Mouse (Mus musculus): Measurements from ENCODE around the gene Ptpn5. TPM values are rescaled to one million over a fixed set of nuclear protein-coding genes. Genes with fewer than 3 reads are reported as not detected.

Gene Ptpn5
- total RNA-seq, 2 experiments from 2014 or later = 171 to 187 TPM

GRCm38 (mm10) chr7:47111121-47111520, 22.4 kb downstream of the Ptpn5 start:
- Histone ChIP-seq H3K4me3 (no peak overlapping the region), H3K27ac (peak overlapping the region; percentile 80)
- TF ChIP-seq CTCF (IDR thresholded peaks at IDR 0.05) = no peak
- DNase-seq (ENCODE audit: extremely low spot score in 1 of 2, low spot score in 2 of 2) = no peak
- intact Hi-C loops (cut with DNase I) = no loop called here

- DNase-seq (ENCODE audit: extremely low spot score in 1 of 2, low spot score in 2 of 2) = peak; percentile 71 to 72
- Histone ChIP-seq H3K4me3 (no peak overlapping the region), H3K27ac (peak overlapping the region; percentile 80)
- TF ChIP-seq CTCF (IDR thresholded peaks at IDR 0.05) = no peak
- intact Hi-C loops (cut with DNase I) = no loop called here
Observed at GRCm38 (mm10) chr7:47110511-47110910, 23.0 kb downstream of the Ptpn5 start.

DNA sequence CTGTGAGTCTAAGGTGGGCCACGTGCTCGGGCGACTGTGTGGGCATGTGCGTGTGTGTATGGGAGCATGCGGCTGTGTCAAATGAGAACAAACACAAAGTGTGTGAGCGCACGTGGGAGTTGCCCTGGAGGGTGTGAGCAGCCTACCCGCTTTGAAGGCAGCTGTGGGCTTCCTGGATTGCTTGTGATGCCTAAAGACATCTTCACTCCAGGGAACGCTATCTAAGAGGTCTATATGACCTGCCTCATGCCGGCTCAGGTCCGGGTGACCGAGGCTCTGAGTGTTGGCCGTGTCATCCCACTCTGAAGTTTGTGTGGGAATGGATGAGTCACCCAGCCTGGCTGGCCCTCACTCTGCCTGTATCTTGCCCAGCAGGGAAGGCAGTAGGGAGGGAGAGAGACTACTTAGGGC, 24.7 kb downstream of the Ptpn5 start:
- TF ChIP-seq CTCF (IDR thresholded peaks at IDR 0.05) = no peak
- peak; percentile 57 to 66 for DNase-seq (ENCODE audit: extremely low spot score in 1 of 2, low spot score in 2 of 2)
- intact Hi-C loops (cut with DNase I) = no loop called here
- Histone ChIP-seq H3K27ac (peak overlapping the region; percentile 76), H3K4me3 (no peak overlapping the region)

- no peak for DNase-seq (ENCODE audit: extremely low spot score in 1 of 2, low spot score in 2 of 2)
- intact Hi-C loops (cut with DNase I) = no loop called here
- H3K4me3 ChIP-seq = no peak overlapping the region
- TF ChIP-seq CTCF (IDR thresholded peaks at IDR 0.05) = no peak
- no peak overlapping the region for H3K27ac ChIP-seq
Observed at GRCm38 (mm10) chr7:47106949-47107348, 26.5 kb downstream of the Ptpn5 start.

- no peak for DNase-seq (ENCODE audit: extremely low spot score in 1 of 2, low spot score in 2 of 2)
- intact Hi-C loops (cut with DNase I) = no loop called here
- no peak for TF ChIP-seq CTCF (IDR thresholded peaks at IDR 0.05)
- no peak overlapping the region for H3K27ac ChIP-seq
- no peak overlapping the region for H3K4me3 ChIP-seq
Observed at GRCm38 (mm10) chr7:47103671-47104414, 29.6 kb downstream of the Ptpn5 start.

DNA sequence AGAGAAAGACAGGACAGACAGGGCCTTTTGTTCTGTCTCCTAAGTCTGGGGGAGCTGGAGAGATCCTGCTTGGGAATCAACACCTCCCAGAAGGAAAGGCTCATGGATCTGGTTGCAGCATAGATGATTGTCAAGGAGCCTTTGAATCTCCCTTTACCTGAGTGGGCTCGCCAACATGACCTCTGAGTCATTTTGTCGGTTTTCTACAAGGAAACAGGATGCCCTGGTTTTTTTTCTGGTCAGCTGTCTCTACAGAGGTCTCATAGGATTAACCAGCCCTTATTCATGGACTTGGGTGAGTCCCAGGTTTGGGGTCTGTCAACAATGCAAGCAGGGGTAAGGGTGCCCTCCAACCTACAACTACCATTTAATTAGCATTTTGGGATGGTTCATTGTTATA, 30.5 kb downstream of the Ptpn5 start:
- DNase-seq (ENCODE audit: extremely low spot score in 1 of 2, low spot score in 2 of 2) = no peak
- H3K27ac ChIP-seq = no peak overlapping the region
- H3K4me3 ChIP-seq = no peak overlapping the region
- TF ChIP-seq CTCF (IDR thresholded peaks at IDR 0.05) = no peak
- intact Hi-C loops (cut with DNase I) = no loop called here

GRCm38 (mm10) chr7:47100615-47101014, 32.9 kb downstream of the Ptpn5 start:
- Histone ChIP-seq H3K27ac (peak overlapping the region; percentile 73; the same call in 1 of the 2 replicates), H3K4me3 (no peak overlapping the region)
- TF ChIP-seq CTCF (IDR thresholded peaks at IDR 0.05) = no peak
- no peak for DNase-seq (ENCODE audit: extremely low spot score in 1 of 2, low spot score in 2 of 2)
- intact Hi-C loops (cut with DNase I) = no loop called here

DNA sequence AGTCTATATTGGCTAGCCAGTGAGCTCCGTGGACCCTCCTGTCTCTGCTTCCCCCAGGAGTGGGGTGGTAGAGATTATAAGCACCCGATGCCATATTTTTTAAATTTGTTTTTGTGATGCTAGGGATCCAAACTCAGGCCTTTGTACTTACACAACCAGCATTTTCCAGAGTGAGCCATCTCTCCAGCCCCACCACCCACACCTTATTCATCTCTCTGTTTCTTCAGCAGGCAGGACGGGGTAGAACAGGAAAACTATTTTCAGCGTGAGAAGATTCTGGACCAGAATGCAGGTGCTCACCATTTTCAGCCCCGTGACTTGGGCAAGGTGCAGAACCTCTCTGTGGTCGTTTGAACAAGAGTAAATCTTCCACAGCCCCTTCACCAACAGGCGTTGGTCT, 34.2 kb downstream of the Ptpn5 start:
- no peak for TF ChIP-seq CTCF (IDR thresholded peaks at IDR 0.05)
- Histone ChIP-seq H3K27ac (peak overlapping the region; percentile 73), H3K4me3 (no peak overlapping the region)
- peak in 1 of 2 experiments; percentile 46 for DNase-seq (ENCODE audit: extremely low spot score in 1 of 2, low spot score in 2 of 2)
- intact Hi-C loops (cut with DNase I) = loop anchor here (2.0 to 5.0 kb wide), 3 partner anchors 13 to 48 kb away; partner anchors contain the start of gene Ptpn5

DNA sequence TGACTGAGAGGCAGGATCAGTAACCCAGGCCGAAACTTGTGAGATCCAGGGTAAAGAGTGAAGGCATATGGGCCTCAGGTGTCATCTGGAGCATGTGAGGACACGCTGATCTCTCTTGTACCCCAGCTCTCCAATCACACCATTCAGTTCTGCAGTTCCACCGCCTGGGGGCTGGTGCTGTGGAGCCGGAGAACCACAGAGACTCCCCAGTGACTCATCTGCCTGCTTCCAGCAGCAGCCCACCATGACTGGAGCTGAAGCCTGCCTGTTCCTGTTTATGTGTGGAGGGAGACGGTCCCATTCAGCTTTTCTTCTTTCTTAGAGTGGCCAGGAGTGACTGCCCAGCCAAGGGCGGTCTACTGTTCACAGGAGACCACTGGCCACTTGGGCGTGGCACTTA, 35.4 kb downstream of the Ptpn5 start:
- peak; percentile 60 to 62 for DNase-seq (ENCODE audit: extremely low spot score in 1 of 2, low spot score in 2 of 2)
- H3K4me3 ChIP-seq = no peak overlapping the region
- peak overlapping the region; percentile 47 for H3K27ac ChIP-seq
- intact Hi-C loops (cut with DNase I) = loop anchor here (2.0 to 5.0 kb wide), 3 partner anchors 15 to 49 kb away; partner anchors contain the start of gene Ptpn5
- peak; percentile 55 for TF ChIP-seq CTCF (IDR thresholded peaks at IDR 0.05)

DNA sequence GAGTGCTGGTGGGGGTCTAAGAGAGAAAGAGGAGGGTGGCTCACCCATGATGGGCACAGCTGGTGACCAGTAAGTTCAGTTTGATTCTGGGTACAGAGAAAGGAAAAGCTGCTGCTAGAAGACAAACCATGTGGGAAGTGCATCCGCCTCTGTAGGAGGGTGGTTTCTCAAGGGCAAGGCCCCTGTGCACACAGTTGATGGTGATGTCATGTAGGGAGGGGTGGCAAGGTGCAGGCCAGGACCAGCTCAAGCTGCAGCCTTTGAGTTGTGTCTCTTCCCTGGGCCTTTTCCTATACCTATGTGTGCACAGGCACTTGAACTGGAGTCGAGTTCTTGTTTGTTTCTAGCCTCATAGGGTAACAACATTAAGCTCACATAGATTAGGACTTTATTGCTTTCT, 38.5 kb downstream of the Ptpn5 start:
- no peak for TF ChIP-seq CTCF (IDR thresholded peaks at IDR 0.05)
- H3K4me3 ChIP-seq = no peak overlapping the region
- intact Hi-C loops (cut with DNase I) = loop anchor here (5.0 kb wide), 2 partner anchors 37 to 52 kb away; partner anchors contain the start of gene Ptpn5
- no peak overlapping the region for H3K27ac ChIP-seq
- DNase-seq (ENCODE audit: extremely low spot score in 1 of 2, low spot score in 2 of 2) = no peak

GRCm38 (mm10) chr7:47093935-47094334, 39.5 kb downstream of the Ptpn5 start:
- TF ChIP-seq CTCF (IDR thresholded peaks at IDR 0.05) = no peak
- Histone ChIP-seq H3K27ac (no peak overlapping the region), H3K4me3 (no peak overlapping the region)
- intact Hi-C loops (cut with DNase I) = no loop called here
- DNase-seq (ENCODE audit: extremely low spot score in 1 of 2, low spot score in 2 of 2) = no peak

GRCm38 (mm10) chr7:47085075-47085474, 48.4 kb downstream of the Ptpn5 start:
- intact Hi-C loops (cut with DNase I) = no loop called here
- TF ChIP-seq CTCF (IDR thresholded peaks at IDR 0.05) = no peak
- no peak overlapping the region for H3K4me3 ChIP-seq
- no peak overlapping the region; the same call in 1 of the 2 replicates for H3K27ac ChIP-seq
- DNase-seq (ENCODE audit: extremely low spot score in 1 of 2, low spot score in 2 of 2) = no peak

GRCm38 (mm10) chr7:47081277-47081676, 52.2 kb downstream of the Ptpn5 start:
- peak; percentile 82 for TF ChIP-seq CTCF (IDR thresholded peaks at IDR 0.05)
- peak; percentile 67 to 75 for DNase-seq (ENCODE audit: extremely low spot score in 1 of 2, low spot score in 2 of 2)
- H3K4me3 ChIP-seq = no peak overlapping the region
- intact Hi-C loops (cut with DNase I) = loop anchor here (1.0 to 5.0 kb wide), 3 partner anchors 51 to 119 kb away; partner anchors contain the start of gene Ptpn5
- no peak overlapping the region for H3K27ac ChIP-seq
